13 mouse cellular contexts compared by ENCODE assay signal in genomic region chr17:69495531-69495930, GRCm38 (mm10). TPM values are rescaled to one million over a fixed set of nuclear protein-coding genes. Genes with fewer than 3 reads are reported as not detected.
A peak's percentile ranks its signal among the peaks of the same experiment; 100 is the strongest.
DNase-seq lines count a peak whose midpoint lies in the region; ATAC-seq and TF ChIP-seq lines count a peak whose summit lies in the region.
"Had no signal": no experiment of that assay in that cellular context is flagged by ENCODE, and none has a peak within 500 bp of the region (broad histone marks: within the 10 kb centered on the region; RNA-seq: fewer than 3 reads in every experiment).

No protein-coding gene starts in this region.

- no peaks in the 10 kb centered on the region for H3K36me3 ChIP-seq in intestine, postnatal 0 days (ENCODE audit: control insufficient read depth, insufficient read depth)
- no peaks in the 10 kb centered on the region for H3K36me3 ChIP-seq in intestine, embryonic 15.5 days
- H3K36me3 ChIP-seq in E14TG2a.4 (ENCODE audit: insufficient read depth, low read length), result no peaks in the 10 kb centered on the region
- no peaks in the 10 kb centered on the region for H3K36me3 ChIP-seq in limb, embryonic 10.5 days
- H3K36me3 ChIP-seq: forebrain, embryonic 10.5 days; heart, embryonic 15.5 days; limb, embryonic 13.5 days had no signal

- no peak overlapping the region for H3K4me3 ChIP-seq in intestine, postnatal 0 days (ENCODE audit: low read depth, low read length)
- H3K4me3 ChIP-seq in intestine, embryonic 15.5 days (replicated peaks), result no peak overlapping the region
- no peak overlapping the region for H3K4me3 ChIP-seq in E14TG2a.4 (replicated peaks; ENCODE audit: low read length)
- H3K4me3 ChIP-seq in limb, embryonic 10.5 days, result no peak overlapping the region
- H3K4me3 ChIP-seq: forebrain, embryonic 10.5 days; heart, embryonic 15.5 days; limb, embryonic 13.5 days had no signal

- H3K9ac ChIP-seq in intestine, postnatal 0 days (ENCODE audit: low read depth, low read length), result no peak overlapping the region
- no peak overlapping the region for H3K9ac ChIP-seq in intestine, embryonic 15.5 days
- H3K9ac ChIP-seq: heart, embryonic 15.5 days; limb, embryonic 13.5 days had no signal

- no peak overlapping the region for H3K27ac ChIP-seq in intestine, postnatal 0 days (ENCODE audit: low read depth, low read length)
- no peak overlapping the region for H3K27ac ChIP-seq in intestine, embryonic 15.5 days
- H3K27ac ChIP-seq in limb, embryonic 10.5 days, result no peak overlapping the region
- H3K27ac ChIP-seq: forebrain, embryonic 10.5 days; heart, embryonic 15.5 days; limb, embryonic 13.5 days; macrophage had no signal

- no peak for ATAC-seq in intestine, postnatal 0 days
- no peak for ATAC-seq in intestine, embryonic 15.5 days

- H3K27me3 ChIP-seq in intestine, postnatal 0 days (replicated peaks; ENCODE audit: control insufficient read depth, insufficient read depth, low read length), result no peaks in the 10 kb centered on the region
- H3K27me3 ChIP-seq in intestine, embryonic 15.5 days (replicated peaks), result no peaks in the 10 kb centered on the region
- no peaks in the 10 kb centered on the region for H3K27me3 ChIP-seq in E14TG2a.4 (ENCODE audit: insufficient read depth, low read length)
- H3K27me3 ChIP-seq in limb, embryonic 10.5 days (ENCODE audit: low read depth, poor library complexity, severe bottlenecking), result no peaks in the 10 kb centered on the region
- H3K27me3 ChIP-seq: heart, embryonic 15.5 days; limb, embryonic 13.5 days had no signal

- no peaks in the 10 kb centered on the region for H3K9me3 ChIP-seq in intestine, postnatal 0 days (ENCODE audit: control insufficient read depth)
- no peaks in the 10 kb centered on the region for H3K9me3 ChIP-seq in intestine, embryonic 15.5 days
- no peaks in the 10 kb centered on the region for H3K9me3 ChIP-seq in E14TG2a.4 (ENCODE audit: low read length)
- no peaks in the 10 kb centered on the region for H3K9me3 ChIP-seq in limb, embryonic 10.5 days (replicated peaks)
- H3K9me3 ChIP-seq: forebrain, embryonic 10.5 days; heart, embryonic 15.5 days; limb, embryonic 13.5 days had no signal

- TF ChIP-seq CTCF in intestine, postnatal 0 days (IDR thresholded peaks at IDR 0.05; ENCODE audit: low read depth), result peak; percentile 30
- TF ChIP-seq CTCF in E14TG2a.4 (conservative IDR thresholded peaks at IDR 0.05; ENCODE audit: low read length), result peak; percentile 59

- peak; percentile 4 for DNase-seq in A20 (ENCODE audit: low read depth, low spot score)
- DNase-seq in induced T-regulatory cell, adult 2 months (ENCODE audit: low read depth), result peak; percentile 28
- no peak for DNase-seq in limb, embryonic 10.5 days (ENCODE audit: low spot score)
- DNase-seq in testis, postnatal 10 days (ENCODE audit: low spot score), result no peak
- DNase-seq: gastrocnemius, postnatal 10 days; kidney, adult 11 months had no signal

- H3K4me2 ChIP-seq in intestine, postnatal 0 days (replicated peaks; ENCODE audit: low read depth), result no peak overlapping the region
- H3K4me2 ChIP-seq in intestine, embryonic 15.5 days (replicated peaks), result no peak overlapping the region
- H3K4me2 ChIP-seq: heart, embryonic 15.5 days; limb, embryonic 13.5 days had no signal

- no peaks in the 10 kb centered on the region for H3K4me1 ChIP-seq in intestine, postnatal 0 days (replicated peaks; ENCODE audit: control insufficient read depth, insufficient read depth, low read length)
- no peaks in the 10 kb centered on the region for H3K4me1 ChIP-seq in intestine, embryonic 15.5 days (replicated peaks)
- H3K4me1 ChIP-seq in E14TG2a.4 (replicated peaks; ENCODE audit: low read depth, low read length), result no peaks in the 10 kb centered on the region
- peaks cover 4% of the 10 kb centered on the region; the same call in 1 of the 2 replicates for H3K4me1 ChIP-seq in limb, embryonic 10.5 days
- H3K4me1 ChIP-seq: heart, embryonic 15.5 days; limb, embryonic 13.5 days had no signal

- 58% methylated on average over 2 of the region's 2 CpGs for WGBS in intestine, postnatal 0 days
- 43% methylated on average over 2 of the region's 2 CpGs for WGBS in intestine, embryonic 15.5 days
- 56% methylated on average over 2 of the region's 2 CpGs for WGBS in limb, embryonic 10.5 days

RNA-seq across cellular contexts. Expression of gene Akain1, which starts 56.4 kb away (rescaled TPM):
- polyA plus RNA-seq in intestine, postnatal 0 days (2015; fragmentation: Nextera tagmentation; extraction: Ambion mirVana), result not detected in 2 replicates
- 0.09 TPM in 1 of 2 replicates, not detected in the other for polyA plus RNA-seq in intestine, embryonic 15.5 days (2015; fragmentation: Nextera tagmentation; extraction: Ambion mirVana)
- polyA plus RNA-seq in limb, embryonic 10.5 days (2016; fragmentation: Nextera tagmentation; extraction: Ambion mirVana), result not detected in 2 replicates
- polyA plus RNA-seq: forebrain, embryonic 10.5 days; heart, embryonic 15.5 days; limb, embryonic 13.5 days; macrophage had no signal

Comparison
In these comparisons a context has a peak if more than half of its experiments do, and no peak if none do; other contexts are left out.
1. DNase-seq: peak in A20 (single experiment) and induced T-regulatory cell, adult 2 months (single experiment); none in limb, embryonic 10.5 days (single experiment) and testis, postnatal 10 days (single experiment).